Mouse (Mus musculus): ENCODE data around the gene Siglece. TPM values are rescaled to one million over a fixed set of nuclear protein-coding genes. Genes with fewer than 3 reads are reported as not detected.
"Not testable (repeated sequence)": the region's sequence is repeated elsewhere in the genome, so short reads cannot be mapped to it uniquely, and the experiment has no call there.

Siglece gene
- polyA plus RNA-seq (2015; fragmentation: Nextera tagmentation; extraction: Ambion mirVana) = 1.6 TPM in 2 replicates

GRCm38 (mm10) chr7:43660002-43660401, at the start of gene Siglece:
Gene Siglece, minus strand, starts transcription at chr7:43660161.
- H3K4me2 ChIP-seq (ENCODE audit: low read depth, low read length) = no peak within 1 kb of the TSS
- no peak within 1 kb of the TSS for H3K4me3 ChIP-seq (ENCODE audit: low read length)
- H3K4me1 ChIP-seq (ENCODE audit: control insufficient read depth, insufficient read depth, low read length) = no peaks in the 10 kb centered on the region
- no peaks in the 10 kb centered on the region for H3K27me3 ChIP-seq (replicated peaks; ENCODE audit: control insufficient read depth, insufficient read depth, low read length)
- H3K9me3 ChIP-seq (ENCODE audit: control insufficient read depth, low read length) = no peaks in the 10 kb centered on the region
- 50% methylated on average over 1 of the region's 1 CpGs for WGBS
- ATAC-seq = no peak
- no peak within 1 kb of the TSS for H3K9ac ChIP-seq (ENCODE audit: low read depth, low read length)
- H3K27ac ChIP-seq (ENCODE audit: low read length) = no peak within 1 kb of the TSS
- no peaks in the 10 kb centered on the region for H3K36me3 ChIP-seq (ENCODE audit: control insufficient read depth, insufficient read depth, low read length)

GRCm38 (mm10) chr7:43690118-43690517, 30.2 kb upstream of the Siglece start, which contains the start of gene Klk14:
Gene Klk14, plus strand, starts transcription at chr7:43690418.
- Histone ChIP-seq H3K9me3 (ENCODE audit: control insufficient read depth, low read length) (no peaks in the 10 kb centered on the region), H3K36me3 (ENCODE audit: control insufficient read depth, insufficient read depth, low read length) (no peaks in the 10 kb centered on the region), H3K4me2 (ENCODE audit: low read depth, low read length) (no peak within 1 kb of the TSS), H3K9ac (ENCODE audit: low read depth, low read length) (no peak within 1 kb of the TSS), H3K27me3 (replicated peaks; ENCODE audit: control insufficient read depth, insufficient read depth, low read length) (no peaks in the 10 kb centered on the region), H3K4me1 (ENCODE audit: control insufficient read depth, insufficient read depth, low read length) (no peaks in the 10 kb centered on the region), H3K4me3 (ENCODE audit: low read length) (no peak within 1 kb of the TSS), H3K27ac (ENCODE audit: low read length) (no peak within 1 kb of the TSS)
- no peak for ATAC-seq

GRCm38 (mm10) chr7:43685088-43685487, 25.1 kb upstream of the Siglece start:
- ATAC-seq = no peak
- Histone ChIP-seq H3K4me2 (ENCODE audit: low read depth, low read length) (no peak overlapping the region), H3K27me3 (replicated peaks; ENCODE audit: control insufficient read depth, insufficient read depth, low read length) (no peaks in the 10 kb centered on the region), H3K9ac (ENCODE audit: low read depth, low read length) (no peak overlapping the region), H3K4me3 (ENCODE audit: low read length) (no peak overlapping the region), H3K9me3 (ENCODE audit: control insufficient read depth, low read length) (no peaks in the 10 kb centered on the region), H3K27ac (ENCODE audit: low read length) (no peak overlapping the region), H3K4me1 (ENCODE audit: control insufficient read depth, insufficient read depth, low read length) (no peaks in the 10 kb centered on the region), H3K36me3 (ENCODE audit: control insufficient read depth, insufficient read depth, low read length) (no peaks in the 10 kb centered on the region)
- WGBS = 63% methylated on average over 7 of the region's 7 CpGs

- H3K4me2 ChIP-seq (ENCODE audit: low read depth, low read length); H3K27ac ChIP-seq (ENCODE audit: low read length); H3K27me3 ChIP-seq (replicated peaks; ENCODE audit: control insufficient read depth, insufficient read depth, low read length); H3K9me3 ChIP-seq (ENCODE audit: control insufficient read depth, low read length); H3K36me3 ChIP-seq (ENCODE audit: control insufficient read depth, insufficient read depth, low read length); H3K4me3 ChIP-seq (ENCODE audit: low read length); H3K9ac ChIP-seq (ENCODE audit: low read depth, low read length); H3K4me1 ChIP-seq (ENCODE audit: control insufficient read depth, insufficient read depth, low read length); ATAC-seq: not testable (repeated sequence)
- WGBS = 20% methylated on average over 1 of the region's 1 CpGs
Measured at GRCm38 (mm10) chr7:43682511-43682910, 22.6 kb upstream of the Siglece start.

GRCm38 (mm10) chr7:43680960-43681359, 21.0 kb upstream of the Siglece start:
- peak; percentile 47; the same call in 1 of the 2 replicates for ATAC-seq
- no peaks in the 10 kb centered on the region for H3K27me3 ChIP-seq (replicated peaks; ENCODE audit: control insufficient read depth, insufficient read depth, low read length)
- H3K9ac ChIP-seq (ENCODE audit: low read depth, low read length) = no peak overlapping the region
- no peak overlapping the region for H3K4me3 ChIP-seq (ENCODE audit: low read length)
- WGBS = 16% methylated on average over 5 of the region's 5 CpGs
- no peak overlapping the region for H3K4me2 ChIP-seq (ENCODE audit: low read depth, low read length)
- H3K4me1 ChIP-seq (ENCODE audit: control insufficient read depth, insufficient read depth, low read length) = no peaks in the 10 kb centered on the region
- H3K36me3 ChIP-seq (ENCODE audit: control insufficient read depth, insufficient read depth, low read length) = peaks cover 21% of the 10 kb centered on the region
- peaks cover 7% of the 10 kb centered on the region; the same call in 1 of the 2 replicates for H3K9me3 ChIP-seq (ENCODE audit: control insufficient read depth, low read length)
- H3K27ac ChIP-seq (ENCODE audit: low read length) = no peak overlapping the region

- Histone ChIP-seq H3K36me3 (ENCODE audit: control insufficient read depth, insufficient read depth, low read length) (peaks cover 32% of the 10 kb centered on the region), H3K27me3 (replicated peaks; ENCODE audit: control insufficient read depth, insufficient read depth, low read length) (no peaks in the 10 kb centered on the region)
- ATAC-seq = no peak
Measured at GRCm38 (mm10) chr7:43678517-43678916, 18.6 kb upstream of the Siglece start.

DNA sequence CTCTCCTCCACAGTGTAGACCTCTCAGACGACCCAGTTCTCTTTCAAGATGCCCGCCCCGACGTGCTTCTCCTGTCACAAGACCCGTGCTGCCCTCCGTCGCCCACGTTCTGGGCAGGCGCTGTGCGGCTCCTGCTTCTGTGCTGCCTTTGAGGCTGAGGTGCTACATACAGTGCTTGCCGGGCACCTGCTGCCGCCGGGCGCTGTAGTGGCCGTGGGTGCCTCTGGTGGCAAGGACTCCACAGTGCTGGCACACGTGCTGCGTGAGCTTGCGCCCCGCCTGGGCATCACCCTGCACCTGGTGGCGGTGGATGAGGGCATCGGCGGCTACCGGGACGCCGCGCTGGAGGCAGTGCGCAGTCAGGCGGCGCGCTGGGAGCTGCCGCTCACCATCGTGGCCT, 15.1 kb upstream of the Siglece start:
- Histone ChIP-seq H3K9me3 (ENCODE audit: control insufficient read depth, low read length) (peaks cover 7% of the 10 kb centered on the region; the same call in 1 of the 2 replicates), H3K4me1 (ENCODE audit: control insufficient read depth, insufficient read depth, low read length) (peaks cover 8% of the 10 kb centered on the region), H3K4me2 (ENCODE audit: low read depth, low read length) (no peak overlapping the region), H3K36me3 (ENCODE audit: control insufficient read depth, insufficient read depth, low read length) (peaks cover 32% of the 10 kb centered on the region), H3K27ac (ENCODE audit: low read length) (no peak overlapping the region), H3K4me3 (ENCODE audit: low read length) (no peak overlapping the region), H3K9ac (ENCODE audit: low read depth, low read length) (no peak overlapping the region), H3K27me3 (replicated peaks; ENCODE audit: control insufficient read depth, insufficient read depth, low read length) (no peaks in the 10 kb centered on the region)
- 92% methylated on average over 32 of the region's 32 CpGs for WGBS
- ATAC-seq = no peak

More at GRCm38 (mm10) chr7:43678517-43678916, 18.6 kb upstream of the Siglece start:
- Histone ChIP-seq H3K4me1 (ENCODE audit: control insufficient read depth, insufficient read depth, low read length) (no peaks in the 10 kb centered on the region), H3K9ac (ENCODE audit: low read depth, low read length) (no peak overlapping the region), H3K9me3 (ENCODE audit: control insufficient read depth, low read length) (peaks cover 7% of the 10 kb centered on the region; the same call in 1 of the 2 replicates), H3K27ac (ENCODE audit: low read length) (no peak overlapping the region), H3K4me2 (ENCODE audit: low read depth, low read length) (no peak overlapping the region), H3K4me3 (ENCODE audit: low read length) (no peak overlapping the region)

GRCm38 (mm10) chr7:43672581-43673260, 12.8 kb upstream of the Siglece start:
- H3K4me3 ChIP-seq (ENCODE audit: low read length) = peak overlapping the region; percentile 78
- no peak overlapping the region for H3K27ac ChIP-seq (ENCODE audit: low read length)
- peaks cover 28% of the 10 kb centered on the region for H3K36me3 ChIP-seq (ENCODE audit: control insufficient read depth, insufficient read depth, low read length)
- WGBS = 7% methylated on average over 10 of the region's 10 CpGs
- peaks cover 8% of the 10 kb centered on the region for H3K4me1 ChIP-seq (ENCODE audit: control insufficient read depth, insufficient read depth, low read length)
- peak overlapping the region; percentile 82 for H3K9ac ChIP-seq (ENCODE audit: low read depth, low read length)
- H3K27me3 ChIP-seq (replicated peaks; ENCODE audit: control insufficient read depth, insufficient read depth, low read length) = no peaks in the 10 kb centered on the region
- ATAC-seq = no peak
- H3K4me2 ChIP-seq (ENCODE audit: low read depth, low read length) = peak overlapping the region; percentile 69
- H3K9me3 ChIP-seq (ENCODE audit: control insufficient read depth, low read length) = peaks cover 7% of the 10 kb centered on the region; the same call in 1 of the 2 replicates

GRCm38 (mm10) chr7:43671809-43672580, 12.0 kb upstream of the Siglece start, which contains the start of gene Ctu1:
Gene Ctu1, plus strand, starts transcription at chr7:43672016.
- Histone ChIP-seq H3K9me3 (ENCODE audit: control insufficient read depth, low read length) (peaks cover 7% of the 10 kb centered on the region; the same call in 1 of the 2 replicates), H3K4me1 (ENCODE audit: control insufficient read depth, insufficient read depth, low read length) (peaks cover 8% of the 10 kb centered on the region), H3K4me3 (ENCODE audit: low read length) (peak within 1 kb of the TSS; percentile 78), H3K9ac (ENCODE audit: low read depth, low read length) (peak within 1 kb of the TSS; percentile 82), H3K4me2 (ENCODE audit: low read depth, low read length) (peak within 1 kb of the TSS; percentile 69), H3K36me3 (ENCODE audit: control insufficient read depth, insufficient read depth, low read length) (peaks cover 21% of the 10 kb centered on the region), H3K27ac (ENCODE audit: low read length) (peak within 1 kb of the TSS; percentile 68), H3K27me3 (replicated peaks; ENCODE audit: control insufficient read depth, insufficient read depth, low read length) (no peaks in the 10 kb centered on the region)
- 1% methylated on average over 26 of the region's 26 CpGs for WGBS
- ATAC-seq = peak; percentile 94

Data from intestine, embryonic 16.5 days (tissue).